Mouse (Mus musculus) ES-Bruce4 (cell line): ENCODE data around the gene Man1a2. TPM values are rescaled to one million over a fixed set of nuclear protein-coding genes. Genes with fewer than 3 reads are reported as not detected.

Source experiments
- H3K27ac ChIP-seq: 2 replicates; pipeline ENCODE4 v1.5.1; 2012; ENCODE audit warnings: low read length, inconsistent platforms; ENCODE audit not compliant: insufficient read depth
- H3K27me3 ChIP-seq: 2 replicates; pipeline ENCODE4 v1.6.1; 2012; ENCODE audit warnings: mild to moderate bottlenecking, low read length, inconsistent platforms; ENCODE audit not compliant: control insufficient read depth, poor library complexity, insufficient read depth, severe bottlenecking
- H3K36me3 ChIP-seq: 2 replicates; pipeline ENCODE4 v1.6.1; 2012; ENCODE audit warnings: inconsistent platforms, mild to moderate bottlenecking, low read length, moderate library complexity; ENCODE audit not compliant: control insufficient read depth, poor library complexity, insufficient read depth, severe bottlenecking
- H3K4me1 ChIP-seq: one replicate; pipeline ENCODE4 v1.8.1; 2011; ENCODE audit warnings: low read length; ENCODE audit not compliant: control insufficient read depth, insufficient read depth
- H3K4me3 ChIP-seq: 2 replicates; pipeline ENCODE4 v1.5.1; 2011; ENCODE audit warnings: low read depth, mild to moderate bottlenecking, low read length
- H3K9ac ChIP-seq: 2 replicates; pipeline ENCODE4 v1.6.1; 2012; ENCODE audit warnings: low read depth, mild to moderate bottlenecking, inconsistent platforms; ENCODE audit not compliant: poor library complexity, severe bottlenecking
- H3K9me3 ChIP-seq: replicated peaks from 2 replicates; pipeline ENCODE4 v1.6.1; 2012; ENCODE audit warnings: mild to moderate bottlenecking, low read length, inconsistent platforms; ENCODE audit not compliant: control insufficient read depth, poor library complexity, insufficient read depth, severe bottlenecking
- CTCF ChIP-seq: IDR thresholded peaks from one replicate; pipeline ENCODE4 v1.8.1; 2011; ENCODE audit warnings: low read depth, low read length
- EP300 ChIP-seq: IDR thresholded peaks from 2 replicates; pipeline ENCODE4 v1.6.1; 2011; ENCODE audit warnings: low read depth, low read length; ENCODE audit not compliant: insufficient read depth
- POLR2A ChIP-seq: IDR thresholded peaks from one replicate; pipeline ENCODE4 v1.8.1; 2011; ENCODE audit warnings: low read length; ENCODE audit not compliant: insufficient read depth
- polyA plus RNA-seq: library from polyadenylated mRNA; stranded (reverse); fragments of >200 nt; gene quantifications from 2 replicates; pipeline ENCODE4 v1.2.4, GENCODE M21; 2011; ENCODE audit warnings: low read depth; ENCODE audit not compliant: missing spikeins, insufficient read depth, insufficient read length

Gene Man1a2
- polyA plus RNA-seq, 1 experiment: 61.3 TPM

DNA sequence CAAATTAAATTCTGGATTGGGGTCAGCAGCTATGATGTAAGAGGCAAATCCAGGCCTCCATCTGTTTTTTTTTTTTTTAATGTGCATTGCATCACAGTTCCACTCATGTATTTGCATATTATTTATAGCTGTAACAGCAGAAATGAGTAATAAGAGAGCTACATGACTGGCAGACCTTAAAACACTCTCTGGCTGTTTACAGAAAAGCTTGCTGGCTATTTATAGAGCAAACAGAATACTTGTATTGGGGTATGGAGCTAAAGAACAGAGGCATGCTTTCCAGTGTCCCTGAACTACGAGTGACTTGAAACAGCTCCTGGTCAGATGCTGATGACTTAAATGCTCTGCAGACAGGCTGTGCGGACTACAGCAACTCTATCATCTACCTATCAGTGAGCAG, 121.7 kb downstream of the Man1a2 start:
- Histone ChIP-seq H3K36me3 (no peaks in the 10 kb centered on the region), H3K4me3 (no peak overlapping the region), H3K27ac (no peak overlapping the region), H3K27me3 (no peaks in the 10 kb centered on the region), H3K9ac (no peak overlapping the region), H3K9me3 (no peaks in the 10 kb centered on the region), H3K4me1 (no peaks in the 10 kb centered on the region)
- TF ChIP-seq POLR2A (no peak), EP300 (no peak), CTCF (no peak)

DNA sequence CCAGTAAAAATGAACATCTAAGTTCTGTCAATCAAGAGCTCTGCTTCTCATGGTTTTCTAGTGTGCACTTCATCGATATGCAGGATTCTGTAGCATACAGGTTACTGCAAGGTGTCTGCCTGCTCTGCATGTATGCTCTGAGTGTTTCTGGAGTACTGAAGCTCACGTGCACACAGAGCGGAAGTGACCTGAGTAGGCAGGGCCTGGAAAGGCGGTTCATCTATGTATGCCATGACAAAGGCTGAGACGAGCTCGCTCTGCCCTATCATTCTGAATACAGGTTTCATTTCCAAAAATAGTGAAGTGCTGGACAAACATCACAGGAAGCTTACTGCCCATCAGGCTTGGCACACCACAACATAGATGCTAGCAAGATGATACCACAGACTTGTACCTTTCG, 122.8 kb downstream of the Man1a2 start:
- H3K27me3 ChIP-seq: no peaks in the 10 kb centered on the region
- TF ChIP-seq EP300: no peak
- no peak for TF ChIP-seq POLR2A
- TF ChIP-seq CTCF: no peak
- H3K27ac ChIP-seq: no peak overlapping the region
- H3K4me1 ChIP-seq: no peaks in the 10 kb centered on the region
- no peak overlapping the region for H3K4me3 ChIP-seq
- H3K36me3 ChIP-seq: no peaks in the 10 kb centered on the region
- no peak overlapping the region for H3K9ac ChIP-seq
- no peaks in the 10 kb centered on the region for H3K9me3 ChIP-seq

DNA sequence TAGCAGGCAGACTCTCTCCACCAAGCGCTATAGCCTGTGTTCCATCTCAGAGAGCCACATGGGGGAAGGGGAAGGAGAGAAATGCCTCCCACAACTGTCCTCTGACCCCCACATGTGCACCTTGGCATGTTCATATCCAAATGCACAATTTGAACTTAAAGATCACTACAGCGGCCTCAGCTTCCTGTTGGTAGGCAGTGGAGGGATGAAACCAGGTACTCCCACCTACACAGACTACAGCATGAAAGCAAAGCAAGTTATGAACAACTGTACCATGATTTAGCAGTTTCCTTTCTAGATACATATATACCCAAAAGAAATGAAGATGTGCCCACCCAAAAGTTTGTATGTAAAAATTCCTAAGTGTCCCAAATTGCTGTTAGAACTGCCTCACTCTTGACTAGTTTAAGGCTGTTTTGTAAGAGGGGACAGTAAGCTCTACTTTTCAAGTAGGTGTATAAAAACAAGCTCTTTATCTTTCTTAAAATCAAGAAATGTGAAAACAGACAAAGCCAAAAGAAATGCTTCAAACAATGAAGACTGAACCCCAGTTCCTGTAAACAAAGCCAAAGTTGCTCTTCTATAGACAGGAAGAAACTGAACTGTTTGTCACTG, 123.6 kb downstream of the Man1a2 start:
- H3K4me3 ChIP-seq: no peak overlapping the region
- H3K4me1 ChIP-seq: no peaks in the 10 kb centered on the region
- H3K27me3 ChIP-seq: no peaks in the 10 kb centered on the region
- no peaks in the 10 kb centered on the region for H3K9me3 ChIP-seq
- no peaks in the 10 kb centered on the region for H3K36me3 ChIP-seq
- no peak overlapping the region for H3K27ac ChIP-seq
- no peak overlapping the region for H3K9ac ChIP-seq
- TF ChIP-seq EP300 (no peak), POLR2A (no peak), CTCF (no peak)

DNA sequence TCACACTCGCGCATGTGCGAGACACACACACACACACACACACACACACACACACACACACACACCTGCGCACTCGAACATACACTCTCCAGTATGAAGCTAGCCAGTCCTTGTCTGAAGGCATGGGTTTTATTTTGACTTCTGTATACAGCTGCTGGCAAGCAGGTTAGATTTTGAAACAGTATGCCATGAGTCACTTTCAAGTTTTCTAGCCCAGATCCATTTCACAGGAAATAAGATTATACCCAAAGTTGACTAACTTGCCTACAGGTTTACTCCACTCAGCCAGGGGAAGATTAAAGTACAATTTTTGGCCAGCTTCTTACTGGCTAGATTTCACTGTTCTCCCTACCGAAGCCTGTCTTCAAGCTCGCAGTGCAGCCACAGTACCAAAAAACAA, 125.9 kb downstream of the Man1a2 start:
- no peak overlapping the region for H3K4me3 ChIP-seq
- TF ChIP-seq EP300: no peak
- no peak for TF ChIP-seq POLR2A
- TF ChIP-seq CTCF: no peak
- H3K9ac ChIP-seq: no peak overlapping the region
- no peak overlapping the region for H3K27ac ChIP-seq
- H3K27me3 ChIP-seq: no peaks in the 10 kb centered on the region
- H3K4me1 ChIP-seq: no peaks in the 10 kb centered on the region
- no peaks in the 10 kb centered on the region for H3K9me3 ChIP-seq
- no peaks in the 10 kb centered on the region for H3K36me3 ChIP-seq

DNA sequence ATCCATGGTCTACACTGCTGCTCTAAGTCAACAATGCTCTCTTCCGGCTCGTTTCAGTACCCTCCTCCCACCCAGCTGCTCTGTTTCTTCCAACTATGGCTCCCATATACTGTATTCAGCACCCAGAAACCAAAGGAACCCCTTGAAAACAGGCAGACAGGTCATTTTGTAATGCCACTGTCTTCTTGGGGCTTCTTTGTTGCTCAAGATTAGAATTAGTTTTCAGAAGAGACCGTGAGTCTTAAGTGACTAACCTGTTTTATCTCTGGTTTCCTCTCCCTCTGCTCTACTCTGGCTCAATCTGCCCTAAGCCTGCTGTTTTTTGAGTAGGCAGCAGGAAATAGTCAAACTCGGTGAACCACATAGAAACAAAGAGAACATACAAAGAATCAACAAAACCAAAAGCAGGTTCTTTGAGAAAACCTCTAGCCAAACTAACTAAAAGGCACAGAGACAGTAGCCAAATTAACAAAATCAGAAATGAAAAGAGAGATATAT, 127.0 kb downstream of the Man1a2 start:
- Histone ChIP-seq H3K36me3 (no peaks in the 10 kb centered on the region), H3K9ac (no peak overlapping the region), H3K9me3 (no peaks in the 10 kb centered on the region), H3K27me3 (no peaks in the 10 kb centered on the region), H3K4me3 (no peak overlapping the region), H3K27ac (no peak overlapping the region), H3K4me1 (no peaks in the 10 kb centered on the region)
- no peak for TF ChIP-seq EP300
- TF ChIP-seq CTCF: no peak
- TF ChIP-seq POLR2A: no peak

DNA sequence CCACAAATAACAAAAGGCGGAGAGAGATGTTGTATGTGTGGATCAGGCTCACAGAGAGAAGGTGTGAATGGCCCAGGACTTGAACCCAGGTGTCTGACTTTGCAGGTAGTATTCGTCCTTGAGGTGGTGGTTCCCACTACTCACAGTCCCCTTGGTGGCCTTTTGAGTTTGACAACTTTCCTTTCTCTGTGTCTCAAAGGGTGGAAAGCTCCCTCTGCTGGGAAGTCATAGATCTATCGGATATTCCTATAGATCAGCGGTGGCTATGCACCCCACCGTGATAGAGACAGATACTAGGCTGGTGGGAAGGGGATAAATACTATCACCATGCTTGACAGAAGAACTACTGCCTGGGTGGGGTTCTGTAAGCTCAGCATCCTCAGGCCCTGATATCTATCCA, 130.5 kb downstream of the Man1a2 start:
- Histone ChIP-seq H3K27me3 (no peaks in the 10 kb centered on the region), H3K27ac (no peak overlapping the region), H3K4me1 (no peaks in the 10 kb centered on the region), H3K9ac (no peak overlapping the region), H3K4me3 (no peak overlapping the region), H3K9me3 (no peaks in the 10 kb centered on the region), H3K36me3 (no peaks in the 10 kb centered on the region)
- TF ChIP-seq POLR2A (no peak), EP300 (no peak), CTCF (peak; percentile 11)
